Mouse (Mus musculus): ENCODE data around the gene Ifi204. TPM values are rescaled to one million over a fixed set of nuclear protein-coding genes. Genes with fewer than 3 reads are reported as not detected.

The Ifi204 gene
- 1 to 10 TPM in 1 of 2 experiments, under 1 TPM in 1; 0.30 to 1.4 TPM for polyA plus RNA-seq (2017; shearing (Covaris generic))

DNA sequence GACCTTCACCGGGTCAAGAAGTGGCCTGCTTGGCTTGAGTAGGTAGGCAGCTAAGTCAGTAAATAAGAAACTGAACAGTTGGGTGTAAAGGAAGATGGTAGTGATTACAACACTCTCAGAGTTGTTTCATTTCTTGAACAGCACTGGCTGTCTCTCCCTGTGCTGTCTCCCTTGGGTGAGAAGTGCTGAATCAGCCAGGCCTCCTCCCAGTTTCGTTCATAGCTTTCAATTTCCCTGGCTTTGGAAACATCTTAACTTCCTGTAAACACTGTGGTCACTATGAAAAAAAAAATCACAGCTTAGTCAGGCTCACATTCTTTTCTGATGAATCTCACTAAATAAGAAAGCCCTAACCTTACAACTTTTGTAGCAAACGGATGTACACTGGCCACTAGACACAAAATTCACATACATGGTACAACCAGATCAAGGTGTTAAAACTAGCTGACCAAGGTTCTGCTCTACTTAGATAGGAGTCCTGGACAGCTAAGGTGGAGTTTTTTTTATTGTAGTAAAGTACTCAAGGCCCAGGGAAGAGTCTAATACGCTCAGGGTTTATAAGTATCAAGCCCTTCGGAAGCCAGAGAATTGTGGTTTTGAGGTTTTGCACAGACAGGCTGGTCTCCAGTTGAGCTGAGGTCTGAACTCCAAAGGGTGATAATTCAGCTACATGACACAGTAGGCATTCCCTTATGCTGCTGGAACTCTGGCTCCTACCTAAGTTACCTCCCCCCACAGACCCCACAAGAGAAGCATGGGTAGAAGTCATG lies at the start of gene Ifi204:
Ifi204 (minus strand) TSS at position 96 of the 770 bp plus-strand sequence.

DNA sequence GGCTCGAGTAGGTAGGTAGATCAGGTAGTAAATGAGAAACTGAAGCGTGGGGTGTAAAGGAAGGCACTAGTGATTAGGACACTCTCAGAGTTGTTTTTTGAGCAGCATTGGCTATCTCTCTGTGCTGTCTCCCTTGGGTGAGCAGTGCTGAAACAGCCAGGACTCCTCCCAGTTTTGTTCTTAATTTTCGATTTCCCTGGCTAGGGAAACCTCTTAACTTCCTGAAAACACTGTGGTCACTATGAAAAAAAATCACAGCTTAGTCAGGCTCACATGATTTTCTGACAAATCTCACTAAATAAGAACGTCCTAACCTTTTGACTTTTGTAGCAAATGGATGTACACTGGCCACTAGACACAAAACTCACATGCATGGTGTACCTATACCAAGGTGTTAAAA lies 25.1 kb downstream of the Ifi204 start, which contains the start of gene Ifi207:
Ifi207 (minus strand) TSS at position 92 of the 400 bp plus-strand sequence.

Other genes starting within 250 kb of the Ifi204 start
- 10 to 100 TPM; 22.7 to 29.0 TPM for gene Ifi214, start 231.0 kb downstream of the Ifi204 start, polyA plus RNA-seq (2017; shearing (Covaris generic))
- gene Ifi213, start 167.7 kb downstream of the Ifi204 start, polyA plus RNA-seq (2017; shearing (Covaris generic)) = 100 to 1,000 TPM in 1 of 2 experiments, 10 to 100 TPM in 1; 75.1 to 101 TPM
- gene Ifi209, start 136.0 kb downstream of the Ifi204 start, polyA plus RNA-seq (2017; shearing (Covaris generic)) = 100 to 1,000 TPM; 169 to 179 TPM
- 100 to 1,000 TPM in 1 of 2 experiments, 10 to 100 TPM in 1; 77.8 to 171 TPM for gene Ifi208, start 93.3 kb downstream of the Ifi204 start, polyA plus RNA-seq (2017; shearing (Covaris generic))
- gene Ifi207, start 25.2 kb downstream of the Ifi204 start, polyA plus RNA-seq (2017; shearing (Covaris generic)) = under 1 TPM in 1 of 2 experiments, not detected in 1; 0.87 TPM
- 1 to 10 TPM; 1.2 to 4.0 TPM for gene Ifi211, start 146.1 kb upstream of the Ifi204 start, polyA plus RNA-seq (2017; shearing (Covaris generic))
- 100 to 1,000 TPM; 354 to 399 TPM for gene Mndal, start 175.5 kb upstream of the Ifi204 start, polyA plus RNA-seq (2017; shearing (Covaris generic))
- 100 to 1,000 TPM; 293 to 314 TPM for gene Ifi203, start 175.7 kb upstream of the Ifi204 start, polyA plus RNA-seq (2017; shearing (Covaris generic))
- gene Ifi202b, start 215.8 kb upstream of the Ifi204 start, polyA plus RNA-seq (2017; shearing (Covaris generic)) = not detected

Data from inflammation-experienced regulatory T-cells (primary cell).